Mouse (Mus musculus): ENCODE results near the gene Fam78b. TPM values are rescaled to one million over a fixed set of nuclear protein-coding genes. Genes with fewer than 3 reads are reported as not detected.

Gene Fam78b
- polyA plus RNA-seq, 1 experiment from 2014 or later, result 1.3 TPM

DNA sequence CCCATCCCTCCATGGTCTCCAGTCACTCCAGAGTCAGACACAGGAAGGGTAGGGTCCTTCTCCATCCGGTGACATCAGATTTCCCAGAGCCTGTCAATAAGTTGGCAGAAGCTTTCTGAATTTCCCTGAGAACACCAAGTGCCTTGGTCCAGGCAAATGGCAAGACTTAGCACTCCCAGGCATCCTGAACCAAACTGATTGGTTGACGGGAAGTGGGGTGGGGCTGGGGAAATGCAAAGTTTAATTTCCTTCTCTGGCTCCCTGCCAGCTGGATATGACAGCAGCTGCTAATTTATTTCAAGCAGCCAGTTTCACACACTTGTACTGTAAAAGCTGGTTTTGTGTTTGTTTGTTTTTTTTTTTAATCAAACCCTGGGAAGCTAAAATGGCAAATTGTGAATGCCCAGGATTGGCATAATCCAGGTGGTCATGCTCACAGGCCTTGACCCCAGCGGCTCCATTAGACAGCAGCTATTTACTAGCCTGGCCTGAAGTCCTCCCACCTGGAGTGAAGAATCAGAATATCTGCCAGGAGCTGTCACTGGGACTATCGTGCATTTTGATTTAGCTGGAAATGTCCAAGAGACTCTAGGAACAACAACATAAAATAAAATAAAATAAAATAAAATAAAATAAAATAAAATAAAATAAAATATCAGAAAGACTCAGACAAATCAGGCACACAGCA is 113.3 kb downstream of the Fam78b start:
- Histone ChIP-seq H3K9ac (ENCODE audit: low read length) (no peak overlapping the region), H3K27me3 (ENCODE audit: control insufficient read depth, insufficient read depth, low read length) (no peaks in the 10 kb centered on the region), H3K4me3 (ENCODE audit: control insufficient read depth in 1 of 2, insufficient read depth in 1 of 2, low read depth in 1 of 2, low read length in 2 of 2) (no peak overlapping the region), H3K4me2 (ENCODE audit: low read length) (no peak overlapping the region), H3K4me1 (ENCODE audit: control insufficient read depth in 2 of 2, insufficient read depth in 2 of 2, low read length in 2 of 2) (no peaks in the 10 kb centered on the region), H3K36me3 (ENCODE audit: control insufficient read depth, insufficient read depth, low read length) (no peaks in the 10 kb centered on the region), H3K27ac (replicated peaks in 1 of 2; ENCODE audit: control insufficient read depth in 1 of 2, insufficient read depth in 1 of 2, low read depth in 2 of 2, low read length in 2 of 2) (no peak overlapping the region), H3K9me3 (ENCODE audit: control insufficient read depth, low read length) (no peaks in the 10 kb centered on the region)
- no peak for ATAC-seq (ENCODE audit: insufficient number of reproducible peaks, insufficient read depth, low FRiP score, low read depth)
- 49% methylated on average over 4 of the region's 4 CpGs for WGBS

GRCm38 (mm10) chr1:167115121-167115520 is 113.9 kb downstream of the Fam78b start:
- Histone ChIP-seq H3K27ac (replicated peaks in 1 of 2; ENCODE audit: control insufficient read depth in 1 of 2, insufficient read depth in 1 of 2, low read depth in 2 of 2, low read length in 2 of 2) (no peak overlapping the region), H3K4me2 (ENCODE audit: low read length) (no peak overlapping the region), H3K9ac (ENCODE audit: low read length) (no peak overlapping the region), H3K36me3 (ENCODE audit: control insufficient read depth, insufficient read depth, low read length) (no peaks in the 10 kb centered on the region), H3K4me1 (ENCODE audit: control insufficient read depth in 2 of 2, insufficient read depth in 2 of 2, low read length in 2 of 2) (no peaks in the 10 kb centered on the region), H3K9me3 (ENCODE audit: control insufficient read depth, low read length) (no peaks in the 10 kb centered on the region), H3K4me3 (ENCODE audit: control insufficient read depth in 1 of 2, insufficient read depth in 1 of 2, low read depth in 1 of 2, low read length in 2 of 2) (no peak overlapping the region), H3K27me3 (ENCODE audit: control insufficient read depth, insufficient read depth, low read length) (no peaks in the 10 kb centered on the region)
- no peak for ATAC-seq (ENCODE audit: insufficient number of reproducible peaks, insufficient read depth, low FRiP score, low read depth)
- WGBS, result 13% methylated on average over 4 of the region's 4 CpGs

- H3K4me3 ChIP-seq (ENCODE audit: control insufficient read depth in 1 of 2, insufficient read depth in 1 of 2, low read depth in 1 of 2, low read length in 2 of 2), result no peak overlapping the region
- H3K4me1 ChIP-seq (ENCODE audit: control insufficient read depth in 2 of 2, insufficient read depth in 2 of 2, low read length in 2 of 2), result no peaks in the 10 kb centered on the region
- 70% methylated on average over 3 of the region's 3 CpGs for WGBS
- H3K9ac ChIP-seq (ENCODE audit: low read length), result no peak overlapping the region
- no peak overlapping the region for H3K27ac ChIP-seq (replicated peaks in 1 of 2; ENCODE audit: control insufficient read depth in 1 of 2, insufficient read depth in 1 of 2, low read depth in 2 of 2, low read length in 2 of 2)
- no peak for ATAC-seq (ENCODE audit: insufficient number of reproducible peaks, insufficient read depth, low FRiP score, low read depth)
- no peak overlapping the region for H3K4me2 ChIP-seq (ENCODE audit: low read length)
- H3K36me3 ChIP-seq (ENCODE audit: control insufficient read depth, insufficient read depth, low read length), result no peaks in the 10 kb centered on the region
- H3K9me3 ChIP-seq (ENCODE audit: control insufficient read depth, low read length), result no peaks in the 10 kb centered on the region
- H3K27me3 ChIP-seq (ENCODE audit: control insufficient read depth, insufficient read depth, low read length), result no peaks in the 10 kb centered on the region
Observed at GRCm38 (mm10) chr1:167116733-167117132, 115.5 kb downstream of the Fam78b start.

DNA sequence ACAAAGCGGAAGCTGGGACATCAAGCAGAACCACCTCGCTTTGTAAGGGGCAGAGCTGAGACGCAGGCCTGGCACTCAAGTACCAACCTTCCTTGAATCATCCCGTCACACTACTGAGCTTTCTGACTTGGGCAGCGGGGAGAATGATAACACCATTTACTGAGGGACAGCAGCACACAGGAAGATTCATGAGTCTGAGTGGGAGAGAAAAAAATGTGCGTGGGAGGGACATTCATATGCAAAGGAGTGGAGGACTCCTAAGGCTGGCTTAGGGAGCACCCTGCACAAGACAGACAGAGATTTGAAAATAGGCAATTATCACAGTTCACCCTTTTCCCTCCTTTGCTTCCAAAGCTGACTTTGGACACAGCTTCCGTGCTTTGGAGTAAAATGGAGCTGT is 117.8 kb downstream of the Fam78b start:
- 62% methylated on average over 7 of the region's 7 CpGs for WGBS
- no peak overlapping the region for H3K4me3 ChIP-seq (ENCODE audit: control insufficient read depth in 1 of 2, insufficient read depth in 1 of 2, low read depth in 1 of 2, low read length in 2 of 2)

GRCm38 (mm10) chr1:167119439-167119838 is 118.2 kb downstream of the Fam78b start:
- no peak overlapping the region for H3K4me2 ChIP-seq (ENCODE audit: low read length)
- no peak overlapping the region for H3K27ac ChIP-seq (replicated peaks in 1 of 2; ENCODE audit: control insufficient read depth in 1 of 2, insufficient read depth in 1 of 2, low read depth in 2 of 2, low read length in 2 of 2)
- no peaks in the 10 kb centered on the region for H3K9me3 ChIP-seq (ENCODE audit: control insufficient read depth, low read length)
- no peak overlapping the region for H3K4me3 ChIP-seq (ENCODE audit: control insufficient read depth in 1 of 2, insufficient read depth in 1 of 2, low read depth in 1 of 2, low read length in 2 of 2)
- no peak for ATAC-seq (ENCODE audit: insufficient number of reproducible peaks, insufficient read depth, low FRiP score, low read depth)
- H3K36me3 ChIP-seq (ENCODE audit: control insufficient read depth, insufficient read depth, low read length), result no peaks in the 10 kb centered on the region
- no peaks in the 10 kb centered on the region for H3K4me1 ChIP-seq (ENCODE audit: control insufficient read depth in 2 of 2, insufficient read depth in 2 of 2, low read length in 2 of 2)
- H3K27me3 ChIP-seq (ENCODE audit: control insufficient read depth, insufficient read depth, low read length), result no peaks in the 10 kb centered on the region
- WGBS, result 48% methylated on average over 8 of the region's 8 CpGs
- no peak overlapping the region for H3K9ac ChIP-seq (ENCODE audit: low read length)

More for the DNA sequence above, 117.8 kb downstream of the Fam78b start:
- no peaks in the 10 kb centered on the region for H3K36me3 ChIP-seq (ENCODE audit: control insufficient read depth, insufficient read depth, low read length)
- H3K9ac ChIP-seq (ENCODE audit: low read length), result no peak overlapping the region
- H3K27ac ChIP-seq (replicated peaks in 1 of 2; ENCODE audit: control insufficient read depth in 1 of 2, insufficient read depth in 1 of 2, low read depth in 2 of 2, low read length in 2 of 2), result no peak overlapping the region
- H3K4me1 ChIP-seq (ENCODE audit: control insufficient read depth in 2 of 2, insufficient read depth in 2 of 2, low read length in 2 of 2), result no peaks in the 10 kb centered on the region
- no peak overlapping the region for H3K4me2 ChIP-seq (ENCODE audit: low read length)
- H3K27me3 ChIP-seq (ENCODE audit: control insufficient read depth, insufficient read depth, low read length), result no peaks in the 10 kb centered on the region
- ATAC-seq (ENCODE audit: insufficient number of reproducible peaks, insufficient read depth, low FRiP score, low read depth), result no peak
- no peaks in the 10 kb centered on the region for H3K9me3 ChIP-seq (ENCODE audit: control insufficient read depth, low read length)

DNA sequence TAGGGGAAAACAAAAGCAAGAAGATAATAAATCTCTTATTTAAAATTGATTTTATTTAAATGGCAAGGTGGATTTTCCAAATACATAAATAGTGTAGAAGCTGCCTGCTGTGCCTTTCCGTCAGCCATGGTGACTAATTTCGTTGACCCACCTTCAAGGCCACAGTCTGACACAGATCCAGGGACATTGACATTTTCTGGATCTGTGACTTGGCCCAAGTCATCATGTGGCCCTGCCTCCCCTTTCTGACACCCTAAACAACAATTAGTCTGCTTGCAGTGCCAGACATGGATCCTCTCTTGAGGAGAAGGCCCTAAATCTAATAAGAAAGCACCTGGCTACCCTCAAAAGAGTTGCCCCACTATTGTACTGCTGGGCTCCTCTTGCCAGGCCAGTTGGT is 121.2 kb downstream of the Fam78b start:
- H3K9me3 ChIP-seq (ENCODE audit: control insufficient read depth, low read length), result no peaks in the 10 kb centered on the region
- ATAC-seq (ENCODE audit: insufficient number of reproducible peaks, insufficient read depth, low FRiP score, low read depth), result no peak

GRCm38 (mm10) chr1:167123551-167123950 is 122.3 kb downstream of the Fam78b start:
- H3K27ac ChIP-seq (replicated peaks in 1 of 2; ENCODE audit: control insufficient read depth in 1 of 2, insufficient read depth in 1 of 2, low read depth in 2 of 2, low read length in 2 of 2), result no peak overlapping the region
- no peaks in the 10 kb centered on the region for H3K27me3 ChIP-seq (ENCODE audit: control insufficient read depth, insufficient read depth, low read length)
- no peaks in the 10 kb centered on the region for H3K9me3 ChIP-seq (ENCODE audit: control insufficient read depth, low read length)
- no peak overlapping the region for H3K4me2 ChIP-seq (ENCODE audit: low read length)
- no peak overlapping the region for H3K4me3 ChIP-seq (ENCODE audit: control insufficient read depth in 1 of 2, insufficient read depth in 1 of 2, low read depth in 1 of 2, low read length in 2 of 2)
- H3K36me3 ChIP-seq (ENCODE audit: control insufficient read depth, insufficient read depth, low read length), result no peaks in the 10 kb centered on the region
- no peaks in the 10 kb centered on the region for H3K4me1 ChIP-seq (ENCODE audit: control insufficient read depth in 2 of 2, insufficient read depth in 2 of 2, low read length in 2 of 2)
- H3K9ac ChIP-seq (ENCODE audit: low read length), result no peak overlapping the region
- ATAC-seq (ENCODE audit: insufficient number of reproducible peaks, insufficient read depth, low FRiP score, low read depth), result no peak

More for the DNA sequence above, 121.2 kb downstream of the Fam78b start:
- Histone ChIP-seq H3K4me1 (ENCODE audit: control insufficient read depth in 2 of 2, insufficient read depth in 2 of 2, low read length in 2 of 2) (no peaks in the 10 kb centered on the region), H3K27ac (replicated peaks in 1 of 2; ENCODE audit: control insufficient read depth in 1 of 2, insufficient read depth in 1 of 2, low read depth in 2 of 2, low read length in 2 of 2) (no peak overlapping the region), H3K36me3 (ENCODE audit: control insufficient read depth, insufficient read depth, low read length) (no peaks in the 10 kb centered on the region), H3K4me3 (ENCODE audit: control insufficient read depth in 1 of 2, insufficient read depth in 1 of 2, low read depth in 1 of 2, low read length in 2 of 2) (no peak overlapping the region), H3K4me2 (ENCODE audit: low read length) (no peak overlapping the region), H3K27me3 (ENCODE audit: control insufficient read depth, insufficient read depth, low read length) (no peaks in the 10 kb centered on the region), H3K9ac (ENCODE audit: low read length) (no peak overlapping the region)
- WGBS, result 83% methylated on average over 2 of the region's 2 CpGs

GRCm38 (mm10) chr1:167125870-167126269 is 124.7 kb downstream of the Fam78b start:
- H3K4me1 ChIP-seq (ENCODE audit: control insufficient read depth in 2 of 2, insufficient read depth in 2 of 2, low read length in 2 of 2), result no peaks in the 10 kb centered on the region
- no peak overlapping the region for H3K9ac ChIP-seq (ENCODE audit: low read length)
- no peak overlapping the region for H3K4me3 ChIP-seq (ENCODE audit: control insufficient read depth in 1 of 2, insufficient read depth in 1 of 2, low read depth in 1 of 2, low read length in 2 of 2)
- H3K9me3 ChIP-seq (ENCODE audit: control insufficient read depth, low read length), result no peaks in the 10 kb centered on the region
- no peak overlapping the region for H3K4me2 ChIP-seq (ENCODE audit: low read length)
- ATAC-seq (ENCODE audit: insufficient number of reproducible peaks, insufficient read depth, low FRiP score, low read depth), result no peak
- H3K36me3 ChIP-seq (ENCODE audit: control insufficient read depth, insufficient read depth, low read length), result no peaks in the 10 kb centered on the region
- WGBS, result 72% methylated on average over 3 of the region's 3 CpGs
- H3K27ac ChIP-seq (replicated peaks in 1 of 2; ENCODE audit: control insufficient read depth in 1 of 2, insufficient read depth in 1 of 2, low read depth in 2 of 2, low read length in 2 of 2), result no peak overlapping the region
- H3K27me3 ChIP-seq (ENCODE audit: control insufficient read depth, insufficient read depth, low read length), result no peaks in the 10 kb centered on the region
